Mouse (Mus musculus): ENCODE measurements around the gene Narfl.
A peak's percentile ranks its signal among the peaks of the same experiment; 100 is the strongest.
"Not testable (repeated sequence)": the region's sequence is repeated elsewhere in the genome, so short reads cannot be mapped to it uniquely, and the experiment has no call there.

Narfl gene

GRCm38 (mm10) chr17:25773549-25774120 lies at the start of gene Narfl:
TSS of gene Narfl (plus strand) at chr17:25773776.
- peak; percentile 99 for DNase-seq (ENCODE audit: low read depth)

DNA sequence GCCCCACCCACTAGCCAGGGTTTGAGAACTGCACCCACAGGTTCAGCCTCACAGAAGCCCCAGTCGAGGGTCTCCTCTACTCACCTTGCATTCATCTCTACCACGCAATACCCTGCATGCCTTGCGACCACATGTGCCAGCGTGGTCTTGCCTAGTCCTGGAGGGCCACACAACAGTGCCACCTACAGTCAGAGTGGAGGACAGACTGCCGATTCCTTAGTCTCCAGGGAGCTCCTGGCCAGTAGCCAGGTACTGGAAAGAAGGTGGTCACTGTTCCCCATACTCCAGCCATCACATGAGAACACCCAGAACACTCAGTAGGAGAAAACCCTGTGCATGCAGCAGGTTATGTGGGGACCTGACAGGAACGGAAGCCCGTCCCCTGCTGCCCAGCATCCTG lies 49.7 kb upstream of the Narfl start:
- no peak for DNase-seq (ENCODE audit: low read depth)

GRCm38 (mm10) chr17:25725264-25725663 lies 48.3 kb upstream of the Narfl start:
- DNase-seq (ENCODE audit: low read depth) = no peak

DNA sequence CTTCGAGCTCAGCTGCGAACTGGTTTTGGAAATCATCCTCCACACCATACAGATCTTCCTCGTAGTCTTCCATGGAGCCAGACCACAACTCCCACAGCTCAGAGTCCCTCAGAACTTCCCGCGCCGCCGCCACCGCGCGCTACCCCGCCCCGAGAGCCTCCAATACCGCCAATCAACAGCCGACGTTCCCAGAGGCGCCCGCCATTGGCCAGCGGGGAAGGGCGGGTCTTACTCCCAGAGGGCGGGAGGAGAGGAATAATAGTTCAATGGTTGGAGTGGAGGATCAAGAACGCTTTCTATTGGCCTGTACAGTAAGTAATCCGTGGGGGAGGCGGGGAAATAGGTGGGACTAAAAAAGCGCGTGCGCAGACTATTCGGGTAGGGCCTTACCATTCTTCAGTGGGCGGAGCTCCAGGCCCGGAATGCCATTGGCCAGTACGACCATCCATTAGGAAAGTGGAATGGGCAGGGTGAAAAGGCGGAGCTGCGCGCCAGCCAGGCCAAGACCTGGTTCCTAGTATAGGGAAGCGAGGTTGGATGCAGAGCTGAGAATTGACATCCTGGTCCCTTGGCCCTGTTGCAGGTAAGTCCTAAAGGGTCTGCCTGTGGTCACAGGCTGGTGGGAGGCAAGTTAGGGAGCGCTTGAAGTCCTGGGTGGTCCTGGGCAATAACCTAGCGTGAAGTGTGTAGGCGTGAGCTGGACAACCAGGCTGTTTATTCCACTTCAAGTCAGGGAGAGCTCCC lies 46.1 kb upstream of the Narfl start, which contains the start of the genes Chtf18 and Rpusd1:
Chtf18 (minus strand) TSS at position 155 of the 744 bp plus-strand sequence.
Rpusd1 (plus strand) TSS at position 406 of the 744 bp plus-strand sequence.
- DNase-seq (ENCODE audit: low read depth) = peak; percentile 100

- no peak for DNase-seq (ENCODE audit: low read depth)
Measured at GRCm38 (mm10) chr17:25728009-25728270, 45.6 kb upstream of the Narfl start.

DNA sequence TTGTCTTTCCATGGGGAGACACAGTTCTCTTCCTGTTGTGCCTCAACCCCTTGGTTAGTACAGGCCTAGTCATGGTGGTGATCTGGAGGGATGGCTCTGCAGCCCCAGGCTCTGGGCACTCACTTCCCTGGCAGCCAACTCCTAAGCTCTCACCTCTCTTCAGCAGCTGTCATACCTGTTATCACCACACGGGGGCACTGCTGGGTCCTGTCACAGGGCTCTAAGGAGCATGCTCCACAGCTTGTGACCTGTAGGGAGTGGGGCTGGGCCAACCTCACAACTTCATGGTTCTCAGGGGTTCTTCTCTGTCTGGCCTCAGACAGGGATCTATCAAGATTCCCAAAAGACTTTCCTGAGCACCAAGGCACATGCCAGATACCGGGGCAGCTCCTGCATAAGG lies 41.5 kb upstream of the Narfl start:
- DNase-seq (ENCODE audit: low read depth) = peak; percentile 91

DNA sequence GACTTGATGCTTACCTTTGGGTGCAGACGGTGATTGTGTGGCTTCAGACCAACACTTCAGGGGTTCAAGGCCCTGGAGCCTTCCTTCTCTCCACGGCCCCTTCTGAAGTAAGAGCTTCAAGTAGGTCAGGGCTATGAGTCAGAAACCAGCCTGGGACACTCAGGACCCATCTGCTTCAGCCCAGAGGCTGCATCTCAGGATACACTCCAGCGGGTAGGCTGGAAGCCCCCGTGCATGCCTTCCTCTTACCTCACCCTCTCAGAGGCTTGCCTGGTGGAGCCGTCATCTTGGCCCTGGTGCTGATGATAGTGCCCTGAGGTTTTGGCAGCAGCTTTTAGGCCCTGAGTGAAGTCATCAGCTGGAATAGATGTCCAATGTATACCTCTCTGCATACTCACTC lies 38.3 kb upstream of the Narfl start:
- no peak for DNase-seq (ENCODE audit: low read depth)

DNA sequence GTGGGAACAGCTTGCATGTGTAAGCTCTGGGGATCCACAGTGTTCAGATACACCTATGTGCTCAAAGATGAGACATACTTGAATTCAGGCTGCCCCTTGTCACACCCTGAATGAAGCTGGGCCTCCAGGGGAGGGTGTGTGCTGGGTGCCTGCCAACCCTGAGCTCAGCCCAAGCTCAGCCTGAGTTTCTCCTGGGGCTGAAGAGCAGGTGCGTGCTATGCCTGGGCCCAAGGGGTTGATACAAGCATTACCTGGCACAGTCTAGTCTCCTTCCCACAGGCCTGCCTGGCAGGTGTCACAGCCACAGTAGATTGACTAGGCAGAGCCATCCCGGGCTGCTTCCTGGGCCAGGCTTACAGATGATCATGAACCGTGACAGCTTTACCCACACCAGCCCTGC lies 37.8 kb upstream of the Narfl start, which contains the start of gene Mslnl:
Mslnl (plus strand) TSS at position 298 of the 400 bp plus-strand sequence.
- no peak for DNase-seq (ENCODE audit: low read depth)

- no peak for DNase-seq (ENCODE audit: low read depth)
Measured at GRCm38 (mm10) chr17:25738861-25739260, 34.7 kb upstream of the Narfl start.

DNA sequence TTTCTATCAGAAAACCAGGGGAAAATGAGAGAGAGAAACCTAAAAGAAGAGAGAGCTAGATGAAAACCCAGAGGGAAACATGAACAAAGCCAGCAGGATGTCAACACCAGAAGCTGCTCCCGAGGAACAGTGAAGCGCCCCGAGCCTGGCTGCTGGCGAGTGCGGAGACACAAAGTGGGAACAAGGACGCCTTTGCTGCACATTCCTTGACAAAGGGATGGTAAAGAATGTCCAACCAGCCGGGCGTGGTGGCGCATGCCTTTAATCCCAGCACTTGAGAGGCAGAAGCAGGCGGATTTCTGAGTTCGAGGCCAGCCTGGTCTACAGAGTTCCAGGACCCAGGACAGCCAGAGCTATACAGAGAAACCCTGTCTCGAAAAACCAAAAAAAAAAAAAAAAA lies 32.1 kb upstream of the Narfl start:
- DNase-seq (ENCODE audit: low read depth) = not testable (repeated sequence)

DNA sequence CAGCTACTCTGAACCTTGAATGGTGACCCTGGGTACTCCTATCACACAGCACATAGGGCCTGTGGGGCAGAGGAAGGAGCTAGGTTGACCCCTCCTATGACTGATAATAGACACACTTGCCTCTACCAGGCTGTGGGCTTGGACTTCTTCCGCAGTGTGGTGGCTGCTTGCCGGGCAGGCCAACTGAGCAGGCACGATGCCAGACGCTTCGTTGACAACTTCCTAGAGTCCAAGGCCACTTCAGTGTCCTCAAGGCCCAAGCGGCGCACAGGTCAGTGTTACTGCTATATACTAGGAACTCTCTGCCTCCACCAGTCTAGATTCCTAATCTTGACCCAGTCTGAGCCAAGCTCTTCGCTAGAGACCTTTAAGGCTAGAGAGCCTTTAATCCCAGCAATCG lies 29.7 kb upstream of the Narfl start:
- no peak for DNase-seq (ENCODE audit: low read depth)

GRCm38 (mm10) chr17:25744311-25744710 lies 29.3 kb upstream of the Narfl start:
- no peak for DNase-seq (ENCODE audit: low read depth)

GRCm38 (mm10) chr17:25748238-25748637 lies 25.3 kb upstream of the Narfl start:
- no peak for DNase-seq (ENCODE audit: low read depth)

- DNase-seq (ENCODE audit: low read depth) = no peak
Measured at GRCm38 (mm10) chr17:25749314-25749713, 24.3 kb upstream of the Narfl start.

DNA sequence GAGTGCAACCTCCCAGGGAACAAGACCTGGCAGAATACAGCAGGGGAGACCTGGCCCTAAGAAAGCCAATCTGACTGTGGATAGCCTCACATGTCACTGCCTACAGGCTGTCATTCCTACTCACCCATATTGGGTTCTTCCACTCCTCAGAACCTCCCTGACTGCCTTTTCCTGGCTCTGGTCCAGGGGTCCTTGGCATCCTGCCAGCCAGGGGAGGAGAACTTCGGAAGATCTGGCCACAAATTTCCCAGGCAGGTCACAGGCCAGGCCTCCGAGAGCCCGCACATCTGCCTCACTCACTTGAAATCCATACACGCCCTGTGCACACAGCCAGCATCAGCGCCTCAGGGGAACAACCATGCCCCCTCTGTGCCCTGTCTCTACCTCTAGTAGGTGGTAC lies 22.1 kb upstream of the Narfl start:
- DNase-seq (ENCODE audit: low read depth) = no peak

DNA sequence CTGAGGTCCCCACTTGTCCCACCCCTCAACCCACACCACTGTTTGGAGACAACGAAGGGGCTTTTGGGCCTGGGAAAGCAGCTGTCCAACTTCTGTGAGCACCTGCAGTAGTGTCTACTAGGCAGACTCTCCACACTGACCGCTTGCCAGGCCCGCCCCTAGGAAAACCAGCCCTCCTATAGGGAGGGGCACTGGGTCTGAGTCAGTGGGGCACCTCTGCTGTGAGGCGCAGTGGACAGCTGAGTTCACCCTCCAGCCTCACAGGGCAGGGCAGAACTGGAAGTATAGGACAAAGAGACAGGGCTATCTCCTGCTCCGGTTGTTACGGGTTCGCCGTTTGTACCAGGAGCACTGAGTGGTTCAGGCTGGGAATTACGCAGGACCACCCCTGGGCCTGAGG lies 19.3 kb upstream of the Narfl start, which contains the start of gene Msln:
Msln (minus strand) TSS at position 138 of the 400 bp plus-strand sequence.
- no peak for DNase-seq (ENCODE audit: low read depth)

DNA sequence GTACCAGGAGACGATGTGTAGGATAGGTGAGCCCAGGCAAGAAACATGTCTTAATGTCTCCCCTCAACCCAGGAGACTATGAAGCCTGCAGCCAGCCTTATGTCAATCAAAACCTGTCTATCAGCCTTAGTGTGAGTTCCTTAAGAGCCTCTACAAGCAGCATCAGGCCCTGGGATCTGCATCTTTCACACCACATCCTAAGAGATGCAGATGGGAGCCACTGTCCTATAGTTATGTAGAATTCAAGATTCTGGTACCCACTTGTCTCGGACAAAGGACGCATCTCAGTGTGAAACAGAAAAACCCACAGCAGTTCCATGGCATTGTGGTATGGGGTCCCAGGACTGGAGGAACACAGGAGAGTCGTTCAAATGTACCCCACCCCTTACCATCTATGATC lies 18.5 kb upstream of the Narfl start:
- no peak for DNase-seq (ENCODE audit: low read depth)

DNA sequence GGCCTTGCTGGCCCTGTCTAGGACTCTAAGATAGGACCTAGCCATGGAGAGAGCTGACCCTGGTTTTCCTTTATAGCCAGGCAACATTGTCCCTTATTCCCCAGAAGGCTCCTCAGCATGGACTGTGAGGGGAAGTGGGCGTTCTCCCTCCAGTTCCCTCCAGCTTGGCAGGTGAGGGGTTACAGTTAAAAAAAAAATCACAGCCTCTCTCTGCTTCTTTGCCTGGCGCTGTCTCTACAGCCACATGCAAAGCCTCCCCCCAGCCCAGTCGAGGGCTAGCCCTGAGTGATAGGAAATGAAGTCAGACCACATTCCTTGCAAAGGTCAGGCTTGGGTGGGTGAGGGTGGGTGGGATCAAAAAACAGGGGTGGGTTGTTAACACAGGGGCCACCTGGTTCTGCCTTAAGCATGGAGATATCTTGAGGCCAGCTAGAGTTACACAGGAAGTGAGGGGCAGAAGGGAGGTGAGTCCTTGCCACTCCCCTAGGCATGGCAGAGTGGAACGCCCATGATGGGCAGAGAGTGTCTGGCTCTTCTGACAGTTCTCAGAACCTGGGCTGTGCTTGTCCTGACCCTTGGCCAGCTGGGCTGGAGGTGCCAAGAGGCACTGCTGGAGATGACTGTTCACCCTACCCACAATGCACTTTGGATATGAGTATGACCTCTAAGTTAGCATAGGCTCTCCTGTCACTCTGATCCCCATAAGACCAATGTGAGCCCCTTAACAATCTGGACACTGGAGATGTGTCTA lies 17.8 kb upstream of the Narfl start:
- no peak for DNase-seq (ENCODE audit: low read depth)

DNA sequence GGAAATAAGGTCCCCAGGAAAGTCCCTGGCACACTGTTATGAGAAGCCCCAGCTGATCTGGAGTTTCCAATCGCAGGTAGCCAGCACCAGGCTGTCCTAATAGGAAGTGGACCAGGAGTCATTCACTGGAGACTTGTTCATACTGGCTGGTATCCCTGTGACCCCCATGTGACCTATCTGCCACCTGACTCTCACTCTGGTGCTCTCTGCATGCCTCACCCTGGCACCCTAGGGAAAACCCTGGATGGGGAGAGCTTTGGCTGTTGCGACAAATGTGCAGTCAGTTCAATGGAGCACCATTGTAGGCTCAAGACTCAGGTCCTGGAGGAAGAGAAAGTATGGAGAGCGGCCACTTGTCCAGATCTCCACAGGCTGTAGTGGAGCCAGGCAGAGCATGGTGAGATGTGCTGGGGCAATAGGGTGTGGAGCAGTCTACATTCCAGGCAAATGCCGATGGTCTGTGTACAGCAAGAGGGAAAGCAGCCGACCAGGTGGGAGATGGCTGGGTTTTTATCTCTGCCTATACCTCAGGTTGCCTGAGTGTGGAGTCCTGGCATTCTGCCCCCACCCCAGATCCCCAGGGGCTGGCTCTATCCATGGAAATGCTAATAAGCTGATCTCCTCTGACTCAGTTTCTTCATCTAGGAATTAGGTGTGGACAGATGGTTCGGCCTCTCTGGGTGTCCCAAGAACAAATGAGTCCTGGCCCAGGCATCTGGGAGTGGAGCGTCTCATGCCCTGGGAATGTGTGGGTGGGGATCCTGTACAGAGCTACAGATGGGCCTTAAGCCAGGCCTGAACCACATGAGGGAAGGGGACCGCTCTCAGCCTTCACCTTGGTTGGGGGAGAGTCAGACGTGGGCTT lies 17.0 kb upstream of the Narfl start:
- no peak for DNase-seq (ENCODE audit: low read depth)

DNA sequence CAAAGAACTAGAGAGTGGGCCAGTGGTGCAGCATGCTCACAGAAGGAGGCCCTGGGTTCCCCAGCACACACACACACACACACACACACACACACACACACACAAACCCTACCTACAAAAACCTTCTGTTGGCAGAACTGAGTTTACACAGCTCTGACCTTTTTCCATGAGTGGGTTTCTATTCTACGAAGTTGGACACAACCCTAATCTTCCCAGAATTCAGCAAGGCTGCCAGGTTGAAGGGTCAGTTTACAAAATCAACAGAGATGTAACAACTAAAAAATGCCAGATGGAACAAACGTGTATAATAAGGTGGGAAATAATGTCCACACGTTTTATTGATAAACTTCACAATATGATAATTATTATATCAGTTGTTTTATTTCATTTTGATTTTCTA lies 15.9 kb upstream of the Narfl start:
- DNase-seq (ENCODE audit: low read depth) = no peak

- no peak for DNase-seq (ENCODE audit: low read depth)
Measured at GRCm38 (mm10) chr17:25760148-25760547, 13.4 kb upstream of the Narfl start.

DNA sequence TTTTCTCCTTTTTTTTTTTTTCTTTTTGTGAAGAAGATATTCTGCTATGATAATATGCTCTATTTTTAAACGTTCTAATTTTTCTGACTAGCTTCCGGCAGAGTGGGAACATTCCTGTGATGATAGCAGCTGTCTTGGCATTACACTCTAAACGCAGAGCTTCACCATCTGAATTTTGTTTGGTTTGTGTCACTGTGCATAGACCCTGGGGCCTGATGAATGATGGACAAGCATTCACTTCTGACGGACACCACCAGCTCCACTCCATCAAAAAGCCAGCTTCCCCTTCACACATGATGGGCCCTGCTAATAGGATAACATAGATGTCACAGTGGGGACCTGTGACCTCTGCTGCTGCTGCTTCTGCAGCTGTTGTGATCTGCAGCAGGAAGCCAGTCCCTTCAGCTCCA lies 12.0 kb upstream of the Narfl start:
- DNase-seq (ENCODE audit: low read depth) = no peak
